Mouse (Mus musculus) MEL (cell line): ENCODE measurements around the gene Hpse. TPM values are rescaled to one million over a fixed set of nuclear protein-coding genes. Genes with fewer than 3 reads are reported as not detected.

Experiments used
- DNase-seq: peaks from one replicate; pipeline ENCODE4 v3.0.0; 2011; ENCODE audit warnings: low read depth, low spot score
- H3K27ac ChIP-seq: 2 replicates; pipeline ENCODE4 v1.5.1; 2012; ENCODE audit warnings: low read depth, mild to moderate bottlenecking, control low read depth, low read length, moderate library complexity; ENCODE audit not compliant: control insufficient read depth
- H3K27me3 ChIP-seq, 2 experiments: fragments of 150-350 bp in 1 of 2; sonication (generic) in 1 of 2; 2 replicates each; pipeline ENCODE4 v1.6.1; 2012; ENCODE audit warnings: low read length in 2 of 2, mild to moderate bottlenecking in 2 of 2, improper control_type of control experiment in 1 of 2, moderate library complexity in 1 of 2; ENCODE audit not compliant: insufficient read depth in 2 of 2, control insufficient read depth in 1 of 2
- H3K36me3 ChIP-seq, 2 experiments: 2 replicates each; pipeline ENCODE4 v1.6.1; 2012 to 2014; ENCODE audit warnings: low read length in 2 of 2, improper control_type of control experiment in 1 of 2, inconsistent platforms in 1 of 2, mild to moderate bottlenecking in 1 of 2; ENCODE audit not compliant: insufficient read depth in 2 of 2, control insufficient read depth in 1 of 2
- H3K4me1 ChIP-seq, 2 experiments: fragments of 150-350 bp in 1 of 2; sonication (generic) in 1 of 2; 2 replicates each; pipeline ENCODE4 v1.6.1; 2012; ENCODE audit warnings: low read length in 2 of 2, improper control_type of control experiment in 1 of 2, mild to moderate bottlenecking in 1 of 2; ENCODE audit not compliant: insufficient read depth in 2 of 2, control insufficient read depth in 1 of 2
- H3K4me3 ChIP-seq, 2 experiments: fragments of 150-350 bp in 1 of 2; sonication (generic) in 1 of 2; 2 replicates each; pipeline ENCODE4 v1.5.1; 2012; ENCODE audit warnings: low read depth in 2 of 2, low read length in 2 of 2, mild to moderate bottlenecking in 2 of 2, moderate library complexity in 2 of 2, control low read depth in 1 of 2, improper control_type of control experiment in 1 of 2; ENCODE audit not compliant: control insufficient read depth in 1 of 2, insufficient read depth in 1 of 2
- H3K79me2 ChIP-seq: 2 replicates; pipeline ENCODE4 v1.6.1; 2012; ENCODE audit warnings: mild to moderate bottlenecking, low read length, moderate library complexity; ENCODE audit not compliant: control insufficient read depth, poor library complexity, insufficient read depth
- H3K9ac ChIP-seq: 2 replicates; pipeline ENCODE4 v1.6.1; 2012; ENCODE audit warnings: low read depth, mild to moderate bottlenecking, control low read depth, low read length, moderate library complexity; ENCODE audit not compliant: control insufficient read depth, poor library complexity, severe bottlenecking
- H3K9me3 ChIP-seq: fragments of 150-350 bp; sonication (generic); replicated peaks from 2 replicates; pipeline ENCODE4 v1.6.1; 2012; ENCODE audit warnings: mild to moderate bottlenecking, low read length, improper control_type of control experiment, moderate library complexity; ENCODE audit not compliant: insufficient read depth
- BHLHE40 ChIP-seq: IDR thresholded peaks from 2 replicates; pipeline ENCODE4 v1.6.1; 2012; ENCODE audit warnings: low read depth, mild to moderate bottlenecking, inconsistent platforms, low read length, improper control_type of control experiment, borderline replicate concordance
- CHD2 ChIP-seq: IDR thresholded peaks from 2 replicates; pipeline ENCODE4 v1.6.1; 2011; ENCODE audit warnings: low read length, improper control_type of control experiment
- CTCF ChIP-seq, 3 experiments: IDR thresholded peaks in 2 of 3; conservative IDR thresholded peaks in 1 of 3; 2 replicates each; pipeline ENCODE4 v1.5.1; 2011 to 2012; ENCODE audit warnings: low read length in 3 of 3, low read depth in 2 of 3, mild to moderate bottlenecking in 2 of 3, improper control_type of control experiment in 1 of 3, inconsistent platforms in 1 of 3, mixed read lengths in 1 of 3, moderate library complexity in 1 of 3; ENCODE audit not compliant: control insufficient read depth in 1 of 3, insufficient read depth in 1 of 3, poor library complexity in 1 of 3, severe bottlenecking in 1 of 3
- E2F4 ChIP-seq: IDR thresholded peaks from 2 replicates; pipeline ENCODE4 v1.6.1; 2011; ENCODE audit warnings: low read depth, low read length, improper control_type of control experiment, borderline replicate concordance
- ELF1 ChIP-seq: IDR thresholded peaks from 2 replicates; pipeline ENCODE4 v1.6.1; 2014; ENCODE audit warnings: low read depth, mild to moderate bottlenecking, inconsistent platforms, low read length, improper control_type of control experiment, moderate library complexity
- EP300 ChIP-seq, 2 experiments: IDR thresholded peaks; 2 replicates each; pipeline ENCODE4 v1.6.1; 2011; ENCODE audit warnings: improper control_type of control experiment in 2 of 2, low read length in 2 of 2, low read depth in 1 of 2, mild to moderate bottlenecking in 1 of 2
- ETS1 ChIP-seq: IDR thresholded peaks from 2 replicates; pipeline ENCODE4 v1.6.1; 2012; ENCODE audit warnings: low read depth, mild to moderate bottlenecking, inconsistent platforms, low read length, improper control_type of control experiment, moderate library complexity
- GABPA ChIP-seq: IDR thresholded peaks from 2 replicates; pipeline ENCODE4 v1.6.1; 2012; ENCODE audit warnings: low read depth, mild to moderate bottlenecking, inconsistent platforms, low read length, improper control_type of control experiment, moderate library complexity
- GATA1 ChIP-seq: IDR thresholded peaks from 2 replicates; pipeline ENCODE4 v1.6.1; 2011; ENCODE audit warnings: low read depth, low read length, improper control_type of control experiment
- HCFC1 ChIP-seq: IDR thresholded peaks from 2 replicates; pipeline ENCODE4 v1.6.1; 2012; ENCODE audit warnings: low read depth, mild to moderate bottlenecking, inconsistent platforms, low read length, improper control_type of control experiment, moderate library complexity
- JUND ChIP-seq: IDR thresholded peaks from 2 replicates; pipeline ENCODE4 v1.6.1; 2011; ENCODE audit warnings: low read depth, mild to moderate bottlenecking, improper control_type of control experiment, low read length
- MAFK ChIP-seq: IDR thresholded peaks from 2 replicates; pipeline ENCODE4 v1.6.1; 2011; ENCODE audit warnings: low read depth, mild to moderate bottlenecking, low read length, improper control_type of control experiment, borderline replicate concordance
- MAX ChIP-seq: IDR thresholded peaks from 2 replicates; pipeline ENCODE4 v1.6.1; 2011; ENCODE audit warnings: low read length, improper control_type of control experiment
- MAZ ChIP-seq: IDR thresholded peaks from 2 replicates; pipeline ENCODE4 v1.6.1; 2012; ENCODE audit warnings: low read depth, mild to moderate bottlenecking, inconsistent platforms, low read length, improper control_type of control experiment
- MEF2A ChIP-seq: IDR thresholded peaks from 2 replicates; pipeline ENCODE4 v1.6.1; 2014; ENCODE audit warnings: low read depth, mild to moderate bottlenecking, inconsistent platforms, low read length, improper control_type of control experiment; ENCODE audit not compliant: poor library complexity, insufficient replicate concordance, severe bottlenecking; ENCODE audit errors: extremely low read depth
- MYB ChIP-seq: IDR thresholded peaks from 2 replicates; pipeline ENCODE4 v1.6.1; 2011; ENCODE audit warnings: mild to moderate bottlenecking, low read depth, low read length, improper control_type of control experiment
- MYC ChIP-seq: IDR thresholded peaks from 2 replicates; pipeline ENCODE4 v1.6.1; 2011; ENCODE audit warnings: low read depth, mild to moderate bottlenecking, low read length, improper control_type of control experiment, moderate library complexity
- NELFE ChIP-seq: IDR thresholded peaks from 2 replicates; pipeline ENCODE4 v1.6.1; 2011; ENCODE audit warnings: low read depth, low read length, improper control_type of control experiment
- NRF1 ChIP-seq: IDR thresholded peaks from 2 replicates; pipeline ENCODE4 v1.6.1; 2014; ENCODE audit warnings: low read depth, mild to moderate bottlenecking, inconsistent platforms, low read length, improper control_type of control experiment, moderate library complexity; ENCODE audit not compliant: poor library complexity, insufficient read depth, severe bottlenecking
- POLR2A ChIP-seq, 2 experiments: IDR thresholded peaks; 2 replicates each; pipeline ENCODE4 v1.6.1; 2011 to 2012; ENCODE audit warnings: low read length in 2 of 2, mild to moderate bottlenecking in 2 of 2, control low read depth in 1 of 2, improper control_type of control experiment in 1 of 2, low read depth in 1 of 2, moderate library complexity in 1 of 2; ENCODE audit not compliant: control insufficient read depth in 1 of 2, insufficient read depth in 1 of 2, poor library complexity in 1 of 2
- POLR2AphosphoS2 ChIP-seq: IDR thresholded peaks from 2 replicates; pipeline ENCODE4 v1.6.1; 2011; ENCODE audit warnings: low read length, improper control_type of control experiment
- POLR2AphosphoS5 ChIP-seq: IDR thresholded peaks from 2 replicates; pipeline ENCODE4 v1.6.1; 2012; ENCODE audit warnings: low read depth, borderline replicate concordance, mild to moderate bottlenecking, inconsistent platforms, low read length, moderate library complexity, mixed read lengths
- RAD21 ChIP-seq: IDR thresholded peaks from 2 replicates; pipeline ENCODE4 v1.6.1; 2011; ENCODE audit warnings: mild to moderate bottlenecking, low read depth, low read length, improper control_type of control experiment
- RCOR1 ChIP-seq: IDR thresholded peaks from 2 replicates; pipeline ENCODE4 v1.6.1; 2012; ENCODE audit warnings: low read depth, mild to moderate bottlenecking, inconsistent platforms, low read length, improper control_type of control experiment
- SIN3A ChIP-seq: IDR thresholded peaks from 2 replicates; pipeline ENCODE4 v1.6.1; 2012; ENCODE audit warnings: low read length, improper control_type of control experiment, inconsistent platforms
- SMC3 ChIP-seq: IDR thresholded peaks from 2 replicates; pipeline ENCODE4 v1.6.1; 2011; ENCODE audit warnings: low read depth, low read length, improper control_type of control experiment
- TBP ChIP-seq: IDR thresholded peaks from 2 replicates; pipeline ENCODE4 v1.8.0; 2011; ENCODE audit warnings: low read depth, low read length, improper control_type of control experiment
- TCF12 ChIP-seq: IDR thresholded peaks from 2 replicates; pipeline ENCODE4 v1.6.1; 2014; ENCODE audit warnings: low read depth, mild to moderate bottlenecking, inconsistent platforms, low read length, improper control_type of control experiment, moderate library complexity
- UBTF ChIP-seq: IDR thresholded peaks from 2 replicates; pipeline ENCODE4 v1.6.1; 2012; ENCODE audit warnings: low read depth, mild to moderate bottlenecking, inconsistent platforms, low read length, improper control_type of control experiment, moderate library complexity, borderline replicate concordance; ENCODE audit not compliant: insufficient read depth
- USF1 ChIP-seq: IDR thresholded peaks from 2 replicates; pipeline ENCODE4 v1.6.1; 2014; ENCODE audit warnings: low read depth, mild to moderate bottlenecking, inconsistent platforms, low read length, improper control_type of control experiment, moderate library complexity
- USF2 ChIP-seq, 2 experiments: IDR thresholded peaks; 2 replicates each; pipeline ENCODE4 v1.6.1; 2011 to 2012; ENCODE audit warnings: improper control_type of control experiment in 2 of 2, low read length in 2 of 2, borderline replicate concordance in 1 of 2, inconsistent platforms in 1 of 2, low read depth in 1 of 2, mild to moderate bottlenecking in 1 of 2; ENCODE audit not compliant: insufficient read depth in 1 of 2
- ZC3H11A ChIP-seq: IDR thresholded peaks from 2 replicates; pipeline ENCODE4 v1.6.1; 2012; ENCODE audit warnings: low read depth, mild to moderate bottlenecking, inconsistent platforms, low read length, improper control_type of control experiment
- ZKSCAN1 ChIP-seq: IDR thresholded peaks from 2 replicates; pipeline ENCODE4 v1.6.1; 2012; ENCODE audit warnings: low read depth, mild to moderate bottlenecking, inconsistent platforms, low read length, improper control_type of control experiment, moderate library complexity
- ZMIZ1 ChIP-seq: IDR thresholded peaks from 2 replicates; pipeline ENCODE4 v1.6.1; 2012; ENCODE audit warnings: low read depth, mild to moderate bottlenecking, inconsistent platforms, low read length, improper control_type of control experiment, moderate library complexity
- ZNF384 ChIP-seq: IDR thresholded peaks from 2 replicates; pipeline ENCODE4 v1.6.1; 2012; ENCODE audit warnings: low read depth, mild to moderate bottlenecking, inconsistent platforms, low read length, improper control_type of control experiment
- polyA plus RNA-seq, 2 experiments: library from polyadenylated mRNA; stranded (reverse) in 1 of 2; unstranded in 1 of 2; fragments of >175 nt in 1 of 2; fragments of >200 nt in 1 of 2; gene quantifications; 2 replicates each; pipeline versions ENCODE4 v1.2.1 to v1.2.4; 2012; ENCODE audit warnings: low replicate concordance in 2 of 2, low read depth in 1 of 2; ENCODE audit not compliant: insufficient read length in 2 of 2, insufficient read depth in 1 of 2, missing spikeins in 1 of 2
- total RNA-seq: library from RNA; depleted of rRNA; stranded (reverse); fragments of 300-350 nt; gene quantifications from 2 replicates; pipeline ENCODE4 v1.2.3, GENCODE M21; 2012

Gene Hpse
- total and polyA plus RNA-seq, 3 experiments, result 0.03 TPM; not detected in 2

GRCm38 (mm10) chr5:100674711-100675376, 44.7 kb downstream of the Hpse start, which contains the start of gene Coq2:
Coq2 (minus strand) TSS chr5:100675140.
- H3K27me3 ChIP-seq, result no peaks in the 10 kb centered on the region
- peak within 1 kb of the TSS; percentile 88 for H3K9ac ChIP-seq
- no peaks in the 10 kb centered on the region for H3K4me1 ChIP-seq
- no peaks in the 10 kb centered on the region for H3K9me3 ChIP-seq
- H3K4me3 ChIP-seq, result peak within 1 kb of the TSS; percentile 82 to 94
- H3K27ac ChIP-seq, result peak within 1 kb of the TSS; percentile 51
- peaks cover 0 to 6% of the 10 kb centered on the region in 2 experiments; a peak in 2 of 4 replicates for H3K36me3 ChIP-seq
- H3K79me2 ChIP-seq, result peaks cover 11% of the 10 kb centered on the region
- DNase-seq, result peak; percentile 95
- TF ChIP-seq SIN3A (peak; percentile 65; the same call in 1 of the 2 replicates), CTCF (IDR thresholded peaks at IDR 0.05 in 2 of 3, conservative IDR thresholded peaks at IDR 0.05 in 1 of 3; ENCODE audit: control insufficient read depth in 1 of 3, insufficient read depth in 1 of 3, low read depth in 2 of 3, low read length in 3 of 3, poor library complexity in 1 of 3, severe bottlenecking in 1 of 3) (peak; percentile 63 to 99 (median 96)), ETS1 (peak; percentile 50; the same call in 1 of the 2 replicates), MAX (peak; percentile 74), USF2 (IDR thresholded peaks at IDR 0.05; ENCODE audit: borderline replicate concordance in 1 of 2, insufficient read depth in 1 of 2, low read depth in 1 of 2, low read length in 2 of 2) (no peak), ZMIZ1 (no peak), ZNF384 (peak; percentile 45), ELF1 (peak; percentile 53), NRF1 (0 out of 2 replicates have a peak, but pooled peaks have one; percentile 40), NELFE (0 out of 2 replicates have a peak, but pooled peaks have one; percentile 31), ZC3H11A (peak; percentile 89), RCOR1 (peak; percentile 37; the same call in 1 of the 2 replicates), MAZ (0 out of 2 replicates have a peak, but pooled peaks have one; percentile 26), TCF12 (0 out of 2 replicates have a peak, but pooled peaks have one; percentile 34), RAD21 (peak; percentile 92), EP300 (IDR thresholded peaks at IDR 0.05; ENCODE audit: low read depth in 1 of 2, low read length in 2 of 2) (peak in 1 of 2 experiments; percentile 29; a peak in 1 of 4 replicates), UBTF (no peak), POLR2A (IDR thresholded peaks at IDR 0.05; ENCODE audit: control insufficient read depth in 1 of 2, insufficient read depth in 1 of 2, low read depth in 1 of 2, low read length in 2 of 2, poor library complexity in 1 of 2) (no peak), POLR2AphosphoS5 (no peak), E2F4 (no peak), MEF2A (no peak), MYC (peak; percentile 68; the same call in 1 of the 2 replicates), BHLHE40 (0 out of 2 replicates have a peak, but pooled peaks have one; percentile 35), CHD2 (no peak), SMC3 (peak; percentile 91), POLR2AphosphoS2 (no peak), GABPA (0 out of 2 replicates have a peak, but pooled peaks have one; percentile 24), JUND (no peak), ZKSCAN1 (no peak), TBP (peak; percentile 65; the same call in 1 of the 2 replicates), GATA1 (no peak), MAFK (no peak), MYB (no peak), USF1 (no peak), HCFC1 (peak; percentile 62)
